Mouse (Mus musculus): ENCODE results near the gene Tbcd.
A peak's percentile ranks its signal among the peaks of the same experiment; 100 is the strongest.

The Tbcd gene

DNA sequence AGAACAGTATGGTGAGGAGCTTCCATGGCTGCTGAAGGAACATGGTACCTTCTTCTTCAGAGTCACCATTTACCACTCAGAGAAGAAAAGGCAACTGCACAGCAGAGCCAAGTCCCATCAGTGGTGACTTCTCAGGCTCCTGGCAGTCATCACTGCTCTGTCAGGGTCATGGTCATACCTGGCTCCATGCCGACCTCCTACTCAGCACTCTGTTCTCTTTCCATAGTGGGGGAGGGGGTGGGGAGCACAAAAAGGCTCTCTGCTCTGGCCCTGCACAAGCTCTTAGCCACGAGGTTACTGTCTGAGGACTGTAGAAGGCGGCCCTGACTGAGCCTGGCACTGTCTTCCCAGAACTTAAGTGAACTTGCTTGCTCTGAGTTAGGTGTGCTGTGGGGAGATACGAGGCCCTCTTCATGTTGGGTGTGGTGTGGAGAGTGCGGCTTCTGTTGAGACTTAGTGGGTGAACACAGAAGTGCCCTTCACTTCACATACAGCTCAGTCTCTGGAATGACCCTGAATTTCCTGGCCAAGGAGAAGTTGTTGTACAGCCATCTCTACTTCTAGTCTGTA, 91.6 kb downstream of the Tbcd start:
- DNase-seq, result peak; percentile 35

DNA sequence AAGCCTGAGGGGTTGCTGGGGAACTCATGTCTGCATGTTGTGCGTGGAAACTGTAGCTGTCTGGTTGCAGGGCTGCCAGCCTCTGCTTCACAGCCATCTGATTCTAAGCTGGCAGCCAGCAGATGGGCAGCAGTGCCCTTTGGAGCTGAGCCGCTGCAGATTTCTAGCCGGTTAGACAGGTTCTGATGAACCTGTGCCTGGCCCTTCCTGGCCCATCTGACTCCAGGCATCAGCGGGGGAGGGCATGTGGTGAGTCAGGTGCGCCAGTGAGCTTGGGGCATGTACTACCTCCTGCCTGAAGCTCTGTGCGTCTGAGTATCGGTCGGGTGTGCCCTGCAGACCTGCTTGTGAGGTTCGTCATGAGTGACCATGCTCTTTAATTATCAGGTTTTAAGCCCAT, 92.2 kb downstream of the Tbcd start:
- peak; percentile 80 for DNase-seq

DNA sequence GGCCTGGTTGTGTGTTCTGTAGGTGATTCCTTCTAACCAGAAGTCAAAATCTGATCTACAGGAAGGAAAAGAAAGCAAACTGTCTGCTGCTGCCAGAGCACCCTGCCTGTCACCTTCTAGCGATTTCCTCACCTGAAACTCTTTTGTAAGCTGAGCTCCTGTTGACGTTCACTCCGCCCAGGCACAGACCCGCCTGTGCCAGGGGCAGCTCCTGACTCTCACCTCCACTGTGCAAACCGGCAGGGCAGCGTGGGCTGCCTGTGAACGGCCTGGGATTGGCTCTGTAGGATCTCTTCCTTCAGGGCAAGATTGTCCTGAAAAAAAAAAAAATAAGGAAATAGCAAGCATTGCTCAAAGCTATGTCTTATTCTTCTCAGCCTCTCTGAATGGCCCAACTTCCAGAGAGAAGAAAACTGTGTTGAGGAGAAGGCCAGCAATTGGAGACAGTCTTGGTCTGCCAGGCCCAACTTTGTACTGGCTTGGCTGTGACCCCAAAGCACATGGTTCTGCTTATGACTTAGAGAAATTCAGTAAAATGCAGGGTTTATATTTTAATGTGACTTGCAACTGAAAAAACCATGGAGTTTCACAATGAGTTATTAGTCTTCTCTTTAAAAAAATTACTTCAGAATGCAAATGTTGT, 93.1 kb downstream of the Tbcd start:
- DNase-seq, result no peak

- DNase-seq, result no peak
Measured at GRCm38 (mm10) chr11:121545398-121546034, 93.8 kb downstream of the Tbcd start.

GRCm38 (mm10) chr11:121547234-121547633, 95.5 kb downstream of the Tbcd start:
- no peak for DNase-seq

DNA sequence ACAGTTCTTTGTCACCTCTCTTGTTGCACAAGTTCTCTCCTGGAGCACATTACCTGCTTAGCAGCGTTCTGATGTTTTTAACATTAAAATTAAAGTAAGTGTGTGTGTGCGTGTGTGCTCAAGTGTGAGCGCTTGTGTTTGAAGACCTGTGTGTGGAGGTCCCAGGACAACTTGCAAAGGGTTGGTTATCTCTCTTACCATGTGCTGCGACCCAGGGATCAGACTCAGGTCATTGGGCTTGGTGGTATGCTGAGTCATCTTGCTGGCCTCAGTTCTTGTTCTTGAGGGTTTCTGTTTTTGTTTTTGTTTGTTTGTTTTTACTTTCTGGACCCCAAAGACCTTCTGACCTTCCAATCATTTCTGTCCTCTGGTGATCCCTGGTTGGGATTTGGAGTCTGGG, 96.2 kb downstream of the Tbcd start:
- DNase-seq, result no peak

DNA sequence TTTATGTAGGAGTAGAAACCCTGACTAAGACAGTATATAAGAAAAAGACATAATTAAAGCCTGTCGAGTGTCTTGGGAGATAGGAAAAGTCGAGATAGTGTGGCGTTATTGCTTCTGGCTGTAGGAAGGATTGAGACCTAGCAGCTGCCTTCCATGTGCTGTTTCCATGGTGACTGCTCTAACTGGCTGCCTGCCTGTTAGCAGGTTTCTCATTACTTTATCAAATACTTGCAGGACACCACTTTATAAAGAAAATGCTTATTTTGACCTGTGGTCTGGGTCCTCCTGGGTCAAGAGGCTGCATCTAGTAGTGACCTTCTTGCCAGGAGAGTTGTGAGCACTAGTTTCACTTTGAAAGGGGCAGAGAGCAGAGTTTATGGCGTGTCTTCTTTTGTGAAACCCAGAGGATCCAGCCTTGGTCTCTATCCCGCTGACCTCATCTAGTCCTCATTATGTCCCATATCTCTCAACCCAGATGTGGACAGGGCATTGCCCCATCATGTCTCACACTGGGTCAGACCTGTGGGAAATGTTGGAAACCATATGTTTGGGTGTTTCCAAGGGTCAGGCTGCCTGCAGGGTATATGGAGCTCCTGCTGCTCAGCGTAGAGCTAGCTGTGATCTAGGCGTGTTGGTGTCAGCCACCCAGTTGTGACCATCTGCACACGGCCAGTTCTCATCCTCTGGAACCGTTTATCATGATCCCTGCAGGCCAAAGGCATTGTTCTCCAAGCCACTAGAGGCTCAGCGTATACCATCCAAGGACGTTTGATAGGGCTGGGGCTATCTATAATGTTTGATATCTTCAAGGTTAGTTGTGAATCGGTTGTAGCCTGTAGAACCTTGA, 97.5 kb downstream of the Tbcd start:
- no peak for DNase-seq

DNA sequence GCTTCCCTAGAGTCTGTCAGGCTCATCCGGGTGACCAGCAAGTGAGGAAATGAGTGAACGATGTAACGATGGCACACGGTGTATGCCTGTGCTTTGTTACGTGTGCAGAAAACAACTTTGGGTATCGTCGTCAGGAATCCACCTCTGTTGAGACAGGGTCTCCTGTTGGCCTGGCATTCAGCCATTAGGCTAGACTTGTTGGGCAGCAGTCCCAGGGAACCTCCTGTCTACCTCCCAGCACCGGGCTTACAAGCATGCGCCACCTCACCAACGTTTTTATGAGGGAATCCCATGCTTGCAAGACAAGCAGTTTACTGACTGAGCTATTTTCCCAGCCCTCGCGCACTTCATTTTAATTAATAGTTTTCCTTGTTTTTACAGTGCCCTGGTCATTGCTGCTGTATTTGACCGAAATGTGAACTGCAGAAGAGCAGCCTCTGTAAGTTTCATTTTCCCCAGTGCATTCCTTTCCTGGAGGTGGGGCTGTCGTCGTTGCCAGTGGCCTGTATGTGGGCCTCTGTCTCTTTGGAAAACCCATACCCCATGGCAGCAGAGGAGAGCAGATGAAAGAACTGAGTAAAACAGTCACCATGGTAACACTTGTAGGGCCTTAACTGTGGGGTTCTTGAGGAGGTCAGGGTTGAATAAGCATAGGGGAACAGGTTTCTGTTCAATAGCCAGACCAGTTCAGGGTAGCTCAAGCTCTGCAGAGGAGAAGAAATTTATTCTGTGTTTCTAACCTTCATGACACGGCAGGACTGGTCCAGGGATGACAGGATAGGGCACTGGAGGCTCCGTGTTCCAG, 98.3 kb downstream of the Tbcd start:
- DNase-seq, result no peak

GRCm38 (mm10) chr11:121551206-121551799, 99.6 kb downstream of the Tbcd start:
- DNase-seq, result no peak

DNA sequence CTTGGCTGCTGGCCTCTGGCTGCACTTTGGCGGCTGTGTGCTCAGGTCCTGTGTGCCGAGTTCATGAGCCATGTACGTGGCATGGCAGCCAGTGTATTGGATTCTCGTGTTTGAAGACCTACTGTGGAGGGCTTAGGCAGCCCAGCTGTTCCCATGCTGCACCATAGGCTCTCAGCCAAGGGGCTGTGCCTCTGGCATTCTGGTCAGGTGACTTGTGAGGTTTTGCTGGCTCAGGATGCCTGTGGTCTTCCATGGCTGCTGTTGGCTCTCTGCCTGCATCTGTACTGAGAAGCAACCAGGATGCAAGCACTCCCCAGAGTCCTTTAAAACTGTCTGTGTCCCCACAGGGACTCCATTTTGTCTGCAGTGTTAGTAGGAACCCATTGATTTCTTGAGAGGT, 100.4 kb downstream of the Tbcd start:
- DNase-seq, result no peak

- DNase-seq, result no peak
Measured at GRCm38 (mm10) chr11:121552846-121553457, 101.2 kb downstream of the Tbcd start.

DNA sequence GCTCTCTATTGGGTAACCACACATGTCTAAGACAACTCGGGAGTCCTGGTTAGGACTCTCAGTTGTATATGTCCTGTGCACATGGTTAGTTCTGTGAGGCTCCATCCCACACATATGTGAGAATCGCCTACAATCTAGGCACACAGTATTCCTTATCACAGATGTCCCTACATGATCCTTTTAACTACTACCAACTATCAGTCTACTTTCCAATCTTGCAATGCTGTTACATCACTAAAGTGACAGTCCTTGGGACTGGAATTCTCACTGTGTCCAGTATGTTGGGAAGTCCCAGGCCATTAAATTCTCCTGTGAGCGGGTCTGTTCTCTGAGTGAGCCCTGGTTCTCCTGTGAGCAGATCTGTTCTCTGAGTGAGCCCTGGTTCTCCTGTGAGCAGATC, 101.7 kb downstream of the Tbcd start:
- no peak for DNase-seq

DNA sequence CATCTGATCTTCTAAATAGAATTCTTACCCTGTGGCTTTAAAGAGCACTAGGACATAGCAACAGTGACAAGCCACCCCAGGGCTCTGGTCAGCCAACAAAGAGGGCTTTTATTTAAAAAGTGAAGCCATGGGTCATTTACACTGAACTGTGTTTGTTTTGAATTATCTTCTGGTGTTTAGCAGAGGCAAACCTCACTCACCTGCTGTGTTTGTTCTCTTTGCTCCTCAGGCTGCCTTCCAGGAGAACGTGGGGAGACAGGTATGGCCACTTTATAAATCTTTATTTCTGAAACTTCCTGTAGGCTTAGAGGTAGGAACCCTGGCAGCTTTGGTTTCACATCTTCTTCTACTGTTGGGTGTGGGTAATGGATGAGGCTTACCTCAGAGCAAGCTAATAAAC, 105.0 kb downstream of the Tbcd start:
- no peak for DNase-seq

- no peak for DNase-seq
Measured at GRCm38 (mm10) chr11:121557946-121558345, 106.2 kb downstream of the Tbcd start.

- no peak for DNase-seq
Measured at GRCm38 (mm10) chr11:121558522-121558921, 106.8 kb downstream of the Tbcd start.

- DNase-seq, result no peak
Measured at GRCm38 (mm10) chr11:121559527-121560293, 108.0 kb downstream of the Tbcd start.

GRCm38 (mm10) chr11:121560294-121560663, 108.5 kb downstream of the Tbcd start:
- no peak for DNase-seq

GRCm38 (mm10) chr11:121563312-121563711, 111.6 kb downstream of the Tbcd start:
- DNase-seq, result no peak

- no peak for DNase-seq
Measured at GRCm38 (mm10) chr11:121564265-121564664, 112.5 kb downstream of the Tbcd start.

DNA sequence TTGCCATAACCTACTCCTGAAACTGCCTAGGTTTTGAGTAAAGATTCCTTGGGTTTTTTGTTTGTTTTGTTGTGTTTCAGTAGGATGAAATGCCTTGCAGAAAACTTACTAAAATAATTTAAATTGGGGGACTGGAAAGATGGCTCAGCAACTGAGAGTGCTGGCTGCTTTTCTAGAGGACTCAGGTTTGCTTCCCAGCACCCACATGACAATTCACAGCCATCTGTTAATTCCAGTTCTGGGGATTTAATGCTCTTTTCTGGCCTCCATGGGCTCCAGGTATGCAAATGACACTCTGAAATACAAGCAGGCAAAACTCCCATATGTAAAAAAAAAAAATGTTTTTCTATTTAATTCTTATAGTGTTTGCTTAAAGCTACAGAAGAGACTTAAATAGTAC, 130.1 kb downstream of the Tbcd start:
- no peak for DNase-seq

GRCm38 (mm10) chr11:121597254-121597653, 145.5 kb downstream of the Tbcd start:
- DNase-seq, result no peak
